Mouse (Mus musculus) kidney, embryonic 14.5 days (tissue): ENCODE measurements around the gene Serpinb9b. TPM values are rescaled to one million over a fixed set of nuclear protein-coding genes. Genes with fewer than 3 reads are reported as not detected.

Experiments used
- ATAC-seq: fragments of 200-750 bp; cut with Nextera tagmentation; 2 replicates; pipeline ENCODE4 v1.8.0; 2017; ENCODE audit warnings: moderate number of reproducible peaks, mild to moderate bottlenecking, moderate TSS enrichment, moderate library complexity; ENCODE audit not compliant: low FRiP score, low TSS enrichment
- H3K27ac ChIP-seq: fragments of 300-500 bp; sonication (generic); 2 replicates; pipeline ENCODE4 v1.5.1; 2014; ENCODE audit warnings: low read depth, mild to moderate bottlenecking, low read length, moderate library complexity, mixed read lengths
- H3K27me3 ChIP-seq: fragments of 300-500 bp; sonication (generic); 2 replicates; pipeline ENCODE4 v1.6.1; 2014; ENCODE audit warnings: mild to moderate bottlenecking, low read length; ENCODE audit not compliant: control insufficient read depth, insufficient read depth
- H3K36me3 ChIP-seq: fragments of 300-500 bp; sonication (generic); 2 replicates; pipeline ENCODE4 v1.6.1; 2014; ENCODE audit warnings: low read length, mixed read lengths; ENCODE audit not compliant: control insufficient read depth, insufficient read depth
- H3K4me1 ChIP-seq: fragments of 300-500 bp; sonication (generic); 2 replicates; pipeline ENCODE4 v1.6.1; 2014; ENCODE audit warnings: low read length, mixed read lengths; ENCODE audit not compliant: control insufficient read depth, insufficient read depth
- H3K4me2 ChIP-seq: fragments of 300-500 bp; sonication (generic); replicated peaks from 2 replicates; pipeline ENCODE4 v1.6.1; 2014; ENCODE audit warnings: low read depth, mild to moderate bottlenecking, low read length
- H3K4me3 ChIP-seq: fragments of 300-500 bp; sonication (generic); 2 replicates; pipeline ENCODE4 v1.5.1; 2014; ENCODE audit warnings: mild to moderate bottlenecking, low read length
- H3K9ac ChIP-seq: fragments of 300-500 bp; sonication (generic); 2 replicates; pipeline ENCODE4 v1.6.1; 2014; ENCODE audit warnings: low read depth, mild to moderate bottlenecking, low read length, moderate library complexity
- H3K9me3 ChIP-seq: fragments of 300-500 bp; sonication (generic); 2 replicates; pipeline ENCODE4 v1.6.1; 2016; ENCODE audit warnings: low read length; ENCODE audit not compliant: control insufficient read depth
- WGBS: fragments of 180-500 bp; shearing (Covaris S2); extraction: QIAGEN DNeasy Blood & Tissue Kit; methylation state at CpG from one replicate; pipeline ENCODE4 v1.1.7; 2014; 5-methylcytosine and 5-hydroxymethylcytosine counted together
- polyA plus RNA-seq: library from polyadenylated mRNA; unstranded; fragments of >200 nt; fragmentation: Nextera tagmentation; extraction: Ambion mirVana; gene quantifications from 2 replicates; pipeline ENCODE4 v1.2.1, GENCODE M21; 2014

The Serpinb9b gene
- polyA plus RNA-seq, 1 experiment from 2014 or later: not detected

DNA sequence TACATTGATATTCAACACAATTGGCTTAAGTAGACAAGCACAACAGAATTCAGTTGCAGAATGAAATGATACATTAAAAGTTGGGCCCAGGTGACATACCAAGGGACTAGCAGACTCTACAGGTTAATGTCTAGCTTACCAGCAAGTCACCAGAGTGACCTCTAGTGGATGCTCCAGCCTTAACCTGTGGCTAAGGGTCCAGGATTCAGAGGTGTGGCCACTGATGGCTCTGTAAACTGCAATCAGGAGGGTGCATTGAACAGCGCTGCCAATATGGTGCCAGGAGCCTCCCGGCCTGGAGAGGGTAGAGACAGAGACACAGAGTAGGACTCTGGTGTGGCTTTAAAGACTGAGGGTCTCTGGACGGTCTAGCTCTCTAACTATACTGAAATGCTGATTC is 53.1 kb downstream of the Serpinb9b start:
- WGBS: 24% methylated on average over 3 of the region's 3 CpGs

DNA sequence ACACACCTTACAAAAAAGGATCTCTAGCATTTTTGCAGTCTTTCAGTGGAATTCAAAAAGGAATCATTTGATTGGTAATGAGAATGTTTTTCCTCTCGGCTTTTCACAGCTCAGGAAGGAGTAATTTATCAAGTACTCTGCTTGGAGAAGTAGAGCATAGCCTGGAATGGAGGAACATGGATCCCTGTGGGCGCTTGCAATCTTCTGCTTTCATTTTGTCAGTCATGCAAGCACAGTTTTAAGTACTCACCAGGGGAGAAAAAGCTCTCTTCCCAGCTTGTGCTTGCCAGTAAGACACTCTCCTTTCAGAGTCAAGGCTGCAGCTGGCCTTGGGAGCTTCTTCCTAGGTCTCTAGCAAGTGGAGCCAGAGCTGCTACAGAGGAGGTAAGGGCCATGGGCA is 56.6 kb downstream of the Serpinb9b start:
- no peaks in the 10 kb centered on the region for H3K27me3 ChIP-seq
- WGBS: 60% methylated on average over 2 of the region's 2 CpGs
- H3K4me2 ChIP-seq: no peak overlapping the region
- H3K9ac ChIP-seq: no peak overlapping the region
- no peaks in the 10 kb centered on the region for H3K36me3 ChIP-seq
- no peak for ATAC-seq
- H3K4me1 ChIP-seq: no peaks in the 10 kb centered on the region; the same call in 1 of the 2 replicates
- no peaks in the 10 kb centered on the region for H3K9me3 ChIP-seq
- H3K4me3 ChIP-seq: no peak overlapping the region
- H3K27ac ChIP-seq: no peak overlapping the region

More for the DNA sequence above, 53.1 kb downstream of the Serpinb9b start:
- H3K27me3 ChIP-seq: no peaks in the 10 kb centered on the region
- no peak overlapping the region for H3K4me2 ChIP-seq
- no peaks in the 10 kb centered on the region for H3K9me3 ChIP-seq
- H3K36me3 ChIP-seq: no peaks in the 10 kb centered on the region
- no peak for ATAC-seq
- no peak overlapping the region for H3K4me3 ChIP-seq
- no peak overlapping the region for H3K27ac ChIP-seq
- H3K9ac ChIP-seq: no peak overlapping the region
- H3K4me1 ChIP-seq: no peaks in the 10 kb centered on the region; the same call in 1 of the 2 replicates

DNA sequence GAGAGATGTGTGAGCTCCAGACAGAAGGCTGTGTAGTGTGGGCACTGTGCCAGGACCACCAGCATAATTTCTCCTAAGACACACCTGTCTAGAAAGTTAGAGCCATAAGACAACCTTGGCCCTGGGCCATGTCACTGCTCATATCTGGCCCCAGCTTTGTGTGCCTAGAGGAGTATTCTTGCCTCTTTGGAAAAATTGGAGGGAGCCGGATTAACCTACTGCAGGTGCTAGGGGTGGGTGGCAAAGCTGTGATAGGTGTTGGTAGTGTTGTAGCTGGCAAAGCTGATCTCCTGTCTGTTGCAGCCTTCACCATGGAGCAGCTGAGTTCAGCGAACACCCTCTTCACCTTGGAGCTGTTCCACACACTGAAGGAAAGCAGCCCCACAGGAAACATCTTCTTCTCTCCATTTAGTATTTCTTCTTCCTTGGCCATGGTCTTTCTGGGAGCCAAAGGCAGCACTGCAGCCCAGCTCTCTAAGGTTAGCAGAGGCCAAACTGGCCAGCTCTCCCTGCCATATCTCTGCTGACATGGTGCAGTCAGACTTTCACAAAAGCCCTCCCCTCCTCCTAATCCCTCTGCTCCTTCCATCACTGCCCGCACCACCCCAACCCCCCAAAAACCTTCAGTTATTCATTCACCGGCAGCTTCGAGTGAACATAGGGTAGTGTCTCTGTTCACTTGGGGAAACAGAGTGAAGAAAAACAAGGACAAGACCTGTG is 57.9 kb downstream of the Serpinb9b start:
- Histone ChIP-seq H3K9ac (no peak overlapping the region), H3K27me3 (no peaks in the 10 kb centered on the region), H3K4me3 (no peak overlapping the region), H3K36me3 (no peaks in the 10 kb centered on the region), H3K27ac (no peak overlapping the region), H3K4me2 (no peak overlapping the region), H3K4me1 (no peaks in the 10 kb centered on the region; the same call in 1 of the 2 replicates), H3K9me3 (no peaks in the 10 kb centered on the region)
- peak; percentile 6; the same call in 1 of the 2 replicates for ATAC-seq
- WGBS: 70% methylated on average over 5 of the region's 5 CpGs

DNA sequence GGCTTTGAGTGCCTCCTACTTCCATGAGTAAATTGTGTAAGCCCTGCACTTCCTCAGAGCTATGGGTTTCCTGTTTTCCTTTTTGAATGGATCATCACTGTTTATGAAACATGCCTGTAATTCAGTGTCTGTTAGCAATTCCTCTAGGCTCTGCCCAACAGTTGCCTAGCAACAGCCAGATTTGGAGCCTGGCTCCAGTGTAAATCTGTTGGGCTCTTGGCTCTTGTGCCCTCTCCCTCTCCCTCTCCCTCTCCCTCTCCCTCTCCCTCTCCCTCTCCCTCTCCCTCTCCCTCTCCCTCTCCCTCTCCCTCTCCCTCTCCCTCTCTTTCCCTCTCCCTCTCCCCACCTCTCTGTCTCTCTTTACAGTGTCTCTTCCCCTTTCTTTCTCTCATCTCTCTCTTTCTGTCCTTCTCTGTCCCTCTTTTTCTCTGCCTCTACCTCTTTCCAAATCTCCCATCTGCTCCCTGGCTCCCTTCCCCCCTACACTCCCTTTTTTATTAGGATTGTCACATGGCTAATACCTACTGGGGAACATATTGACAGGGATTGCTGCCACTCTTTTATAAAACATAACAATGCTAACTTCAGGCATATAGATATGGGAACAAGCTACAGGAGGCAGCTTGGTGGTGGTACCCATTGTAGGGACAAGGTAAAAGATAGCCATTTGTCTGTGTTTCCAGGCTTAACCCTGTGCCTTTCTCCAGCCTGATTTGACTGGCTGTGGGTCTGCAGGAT is 58.6 kb downstream of the Serpinb9b start:
- Histone ChIP-seq H3K4me3 (no peak overlapping the region), H3K4me1 (no peaks in the 10 kb centered on the region; the same call in 1 of the 2 replicates), H3K36me3 (no peaks in the 10 kb centered on the region), H3K4me2 (no peak overlapping the region), H3K27ac (no peak overlapping the region), H3K27me3 (no peaks in the 10 kb centered on the region), H3K9me3 (no peaks in the 10 kb centered on the region), H3K9ac (no peak overlapping the region)
- 0 out of 2 replicates have a peak, but pooled peaks have one; percentile 32 for ATAC-seq

DNA sequence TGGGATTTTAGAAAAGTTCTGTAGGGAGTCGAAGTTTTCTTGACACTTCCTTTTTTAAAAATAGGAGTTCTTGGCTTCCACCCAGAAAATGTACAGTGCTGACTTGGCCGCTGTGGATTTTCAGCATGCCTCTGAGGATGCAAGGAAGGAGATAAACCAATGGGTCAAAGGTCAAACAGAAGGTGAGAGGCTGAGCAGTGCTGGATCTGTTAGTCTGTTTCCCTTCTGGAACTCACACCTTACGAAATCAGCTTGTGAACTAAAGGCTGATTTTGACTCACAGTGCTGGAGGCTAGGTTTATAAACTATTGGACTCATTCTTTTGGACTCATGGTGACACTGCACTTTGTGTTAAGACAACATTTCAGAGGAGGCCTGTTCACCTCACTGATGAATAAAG is 62.4 kb downstream of the Serpinb9b start:
- Histone ChIP-seq H3K9ac (no peak overlapping the region), H3K4me1 (no peaks in the 10 kb centered on the region; the same call in 1 of the 2 replicates), H3K36me3 (no peaks in the 10 kb centered on the region), H3K27ac (no peak overlapping the region), H3K4me3 (no peak overlapping the region), H3K27me3 (no peaks in the 10 kb centered on the region), H3K4me2 (no peak overlapping the region), H3K9me3 (no peaks in the 10 kb centered on the region)
- 68% methylated on average over 3 of the region's 3 CpGs for WGBS
- ATAC-seq: 0 out of 2 replicates have a peak, but pooled peaks have one; percentile 60

DNA sequence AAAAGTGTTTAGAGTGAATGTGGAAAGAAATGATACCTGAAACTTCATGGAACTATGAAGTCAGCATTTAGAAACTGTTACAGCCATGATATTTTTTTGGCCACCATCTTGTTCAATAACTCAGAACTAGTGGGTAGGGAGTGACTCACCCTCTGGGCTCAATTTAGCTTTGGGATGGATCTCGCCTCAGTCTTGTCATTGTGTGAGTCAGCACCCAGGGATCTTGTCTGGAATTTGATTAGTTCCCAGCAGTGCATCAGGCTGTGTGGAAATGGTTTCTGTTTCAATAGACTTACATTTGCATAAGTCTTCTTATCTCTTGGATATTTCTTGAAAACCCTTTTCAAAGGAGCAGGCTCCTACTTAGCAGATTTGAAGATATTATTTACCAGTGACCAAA is 63.3 kb downstream of the Serpinb9b start:
- H3K27ac ChIP-seq: no peak overlapping the region
- H3K4me3 ChIP-seq: no peak overlapping the region
- H3K36me3 ChIP-seq: no peaks in the 10 kb centered on the region
- no peaks in the 10 kb centered on the region for H3K9me3 ChIP-seq
- 87% methylated on average over 1 of the region's 1 CpGs for WGBS
- no peaks in the 10 kb centered on the region for H3K27me3 ChIP-seq
- no peak overlapping the region for H3K4me2 ChIP-seq
- ATAC-seq: no peak
- H3K9ac ChIP-seq: no peak overlapping the region
- H3K4me1 ChIP-seq: no peaks in the 10 kb centered on the region; the same call in 1 of the 2 replicates

DNA sequence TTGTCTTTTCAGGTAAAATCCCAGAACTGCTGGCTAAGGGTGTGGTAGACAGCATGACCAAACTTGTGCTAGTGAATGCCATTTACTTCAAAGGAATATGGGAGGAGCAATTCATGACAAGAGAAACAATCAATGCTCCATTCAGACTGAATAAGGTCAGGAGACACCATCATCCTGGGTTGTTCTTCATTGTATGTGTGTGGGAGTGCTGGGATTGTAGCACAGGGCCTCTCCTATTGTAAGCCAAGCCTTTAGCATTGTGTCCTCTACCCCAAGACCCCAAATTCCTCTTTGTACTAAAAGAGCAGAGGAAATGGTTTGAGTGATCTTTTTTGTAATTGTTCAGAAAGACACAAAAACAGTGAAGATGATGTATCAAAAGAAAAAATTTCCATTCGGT is 64.1 kb downstream of the Serpinb9b start:
- WGBS: 96% methylated on average over 1 of the region's 1 CpGs
- no peak overlapping the region for H3K9ac ChIP-seq
- no peaks in the 10 kb centered on the region for H3K36me3 ChIP-seq

More for the DNA sequence above, 64.1 kb downstream of the Serpinb9b start:
- Histone ChIP-seq H3K27me3 (no peaks in the 10 kb centered on the region), H3K4me1 (no peaks in the 10 kb centered on the region), H3K9me3 (no peaks in the 10 kb centered on the region), H3K4me3 (no peak overlapping the region), H3K4me2 (no peak overlapping the region), H3K27ac (no peak overlapping the region)
- ATAC-seq: no peak
